Mouse (Mus musculus) c-Kit-positive CD71-positive TER-119-negative erythroid progenitor cells, embryonic 14.5 days (primary cell): Measurements from ENCODE around the gene Camk2b.
"Not testable (repeated sequence)": the region's sequence is repeated elsewhere in the genome, so short reads cannot be mapped to it uniquely, and the experiment has no call there.

Source experiments
- DNase-seq: peaks from one replicate; pipeline ENCODE4 v3.0.0-alpha.2; 2013; ENCODE audit warnings: low read depth

Camk2b gene

DNA sequence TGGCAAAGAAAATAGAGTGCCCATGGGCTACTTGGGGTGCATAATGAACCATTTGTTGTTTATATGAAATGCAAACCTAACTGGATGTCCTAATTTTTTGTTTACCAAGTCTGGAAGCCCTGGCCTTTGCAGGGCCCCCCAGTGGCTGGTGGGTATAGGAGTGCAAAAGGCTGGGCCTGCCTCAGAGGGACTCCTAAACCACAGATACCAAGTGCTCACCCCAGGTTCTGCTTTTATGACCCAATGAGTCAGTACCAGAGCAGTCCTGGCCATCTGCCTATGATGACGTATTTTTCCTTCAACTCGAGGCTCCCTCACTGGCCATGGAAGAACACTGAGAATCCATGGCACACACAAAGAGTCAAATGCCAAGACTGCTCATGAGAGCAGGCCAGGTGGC lies 121.1 kb downstream of the Camk2b start:
- DNase-seq, result no peak

DNA sequence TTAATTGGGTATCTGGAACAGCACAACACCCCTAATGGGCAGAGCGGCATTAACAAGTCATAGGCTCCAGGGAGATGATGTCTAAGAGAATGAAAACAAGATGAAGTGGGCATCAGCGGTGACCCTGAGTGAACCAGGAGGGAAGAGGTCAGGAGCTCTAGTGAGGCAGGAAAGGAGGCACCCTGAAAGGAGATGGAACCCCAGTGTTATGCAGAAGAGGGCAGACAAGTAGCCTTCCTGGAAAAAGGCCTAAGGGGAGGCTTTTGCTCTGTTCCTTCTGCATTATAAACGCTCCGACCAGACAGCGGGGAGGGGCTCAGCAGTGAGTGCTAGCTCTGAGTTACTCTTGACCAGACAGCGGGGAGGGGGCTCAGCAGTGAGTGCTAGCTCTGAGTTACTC lies 123.2 kb downstream of the Camk2b start:
- no peak for DNase-seq

GRCm38 (mm10) chr11:5934531-5934930 lies 131.6 kb downstream of the Camk2b start:
- DNase-seq, result not testable (repeated sequence)

DNA sequence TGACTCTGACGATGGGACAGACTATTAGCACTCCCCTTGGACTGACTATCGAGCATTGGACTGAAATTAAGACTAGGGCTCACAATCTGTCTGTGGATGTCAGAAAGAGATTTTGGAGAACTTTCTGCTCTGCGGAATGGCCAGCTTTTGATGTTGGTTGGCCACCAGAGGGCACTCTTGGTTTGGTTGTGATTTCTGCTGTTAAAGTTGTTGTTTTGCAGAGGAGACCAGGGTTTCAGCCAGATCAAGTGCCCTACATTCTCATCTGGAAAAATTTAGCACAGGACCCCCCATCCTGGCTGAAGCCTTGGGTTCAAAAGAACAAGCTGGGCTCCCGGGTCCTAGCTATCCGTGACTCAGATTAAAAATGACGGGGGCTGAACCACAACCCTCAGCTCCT lies 134.2 kb downstream of the Camk2b start:
- not testable (repeated sequence) for DNase-seq

GRCm38 (mm10) chr11:5930578-5930977 lies 135.6 kb downstream of the Camk2b start:
- no peak for DNase-seq

- no peak for DNase-seq
Measured at GRCm38 (mm10) chr11:5926696-5927220, 139.4 kb downstream of the Camk2b start.

- DNase-seq, result no peak
Measured at GRCm38 (mm10) chr11:5924699-5925098, 141.5 kb downstream of the Camk2b start.

- no peak for DNase-seq
Measured at GRCm38 (mm10) chr11:5920323-5920960, 145.7 kb downstream of the Camk2b start.
